In genomic region chr6:97820505-97820904, GRCm38 (mm10) we compare ENCODE assay signal across 12 mouse cellular contexts. TPM values are rescaled to one million over a fixed set of nuclear protein-coding genes. Genes with fewer than 3 reads are reported as not detected.
A peak's percentile ranks its signal among the peaks of the same experiment; 100 is the strongest.
DNase-seq lines count a peak whose midpoint lies in the region; ATAC-seq lines count a peak whose summit lies in the region.
"Had no signal": no experiment of that assay in that cellular context is flagged by ENCODE, and none has a peak within 500 bp of the region (broad histone marks: within the 10 kb centered on the region; RNA-seq: fewer than 3 reads in every experiment).

No protein-coding gene starts in this region.

- no peak overlapping the region; the same call in 1 of the 2 replicates for H3K27ac ChIP-seq in liver, embryonic 15.5 days (replicated peaks)
- H3K27ac ChIP-seq in hindbrain, embryonic 14.5 days: no peak overlapping the region
- H3K27ac ChIP-seq: hindbrain, embryonic 15.5 days; liver, embryonic 13.5 days had no signal

- no peaks in the 10 kb centered on the region for H3K36me3 ChIP-seq in liver, embryonic 15.5 days (replicated peaks)
- no peaks in the 10 kb centered on the region for H3K36me3 ChIP-seq in hindbrain, embryonic 14.5 days (replicated peaks; ENCODE audit: control insufficient read depth, insufficient read depth)
- H3K36me3 ChIP-seq: hindbrain, embryonic 15.5 days; liver, embryonic 13.5 days had no signal

- DNase-seq in kidney, adult 11 months: peak; percentile 21
- no peak for DNase-seq in kidney, postnatal 25 days
- DNase-seq in NIH3T3 (ENCODE audit: low read depth): peak; percentile 93
- peak; percentile 25 for DNase-seq in gastrocnemius, postnatal 14 days
- no peak for DNase-seq in left cerebral cortex, adult 8-10 months (ENCODE audit: low spot score in 2 of 2)
- no peak for DNase-seq in hindbrain, embryonic 14.5 days (ENCODE audit: low spot score)
- DNase-seq: cerebellum, postnatal 25 days; liver, embryonic 13.5 days; thymus, adult 18-20 months had no signal

- 58% methylated on average over 8 of the region's 8 CpGs for whole genome bisulfite sequencing in liver, embryonic 15.5 days (ENCODE audit: insufficient replicate concordance)
- 80% methylated on average over 8 of the region's 8 CpGs for WGBS in hindbrain, embryonic 14.5 days

- intact Hi-C loops in gastrocnemius, postnatal 14 days (cut with DNase I; ENCODE audit: low total_unique reads): no loop called here

- H3K27me3 ChIP-seq in liver, embryonic 15.5 days: no peaks in the 10 kb centered on the region
- H3K27me3 ChIP-seq in hindbrain, embryonic 14.5 days (ENCODE audit: control insufficient read depth, insufficient read depth, low read length): no peaks in the 10 kb centered on the region
- H3K27me3 ChIP-seq: hindbrain, embryonic 15.5 days; liver, embryonic 13.5 days had no signal

- peak; percentile 42; the same call in 1 of the 2 replicates for ATAC-seq in liver, embryonic 15.5 days (ENCODE audit: insufficient read depth)
- no peak for ATAC-seq in hindbrain, embryonic 14.5 days (ENCODE audit: low FRiP score)
- ATAC-seq in CD4-positive, CD25-positive, alpha-beta regulatory T cell, adult 4 months: no peak

- no peaks in the 10 kb centered on the region for H3K9me3 ChIP-seq in liver, embryonic 15.5 days (replicated peaks)
- no peaks in the 10 kb centered on the region for H3K9me3 ChIP-seq in hindbrain, embryonic 14.5 days (ENCODE audit: control insufficient read depth, low read length)
- H3K9me3 ChIP-seq: hindbrain, embryonic 15.5 days; liver, embryonic 13.5 days had no signal

- no peaks in the 10 kb centered on the region for H3K4me1 ChIP-seq in liver, embryonic 15.5 days (replicated peaks)
- H3K4me1 ChIP-seq in hindbrain, embryonic 14.5 days (replicated peaks; ENCODE audit: control insufficient read depth, insufficient read depth, low read length): no peaks in the 10 kb centered on the region
- H3K4me1 ChIP-seq: hindbrain, embryonic 15.5 days; liver, embryonic 13.5 days had no signal

- H3K4me3 ChIP-seq in liver, embryonic 15.5 days (replicated peaks): no peak overlapping the region
- H3K4me3 ChIP-seq in hindbrain, embryonic 14.5 days (replicated peaks; ENCODE audit: low read length): no peak overlapping the region
- H3K4me3 ChIP-seq: hindbrain, embryonic 15.5 days; liver, embryonic 13.5 days had no signal

- no peak overlapping the region for H3K4me2 ChIP-seq in liver, embryonic 15.5 days
- no peak overlapping the region for H3K4me2 ChIP-seq in hindbrain, embryonic 14.5 days (replicated peaks)
- H3K4me2 ChIP-seq: hindbrain, embryonic 15.5 days; liver, embryonic 13.5 days had no signal

- H3K9ac ChIP-seq in liver, embryonic 15.5 days: no peak overlapping the region
- no peak overlapping the region for H3K9ac ChIP-seq in hindbrain, embryonic 14.5 days
- H3K9ac ChIP-seq: hindbrain, embryonic 15.5 days; liver, embryonic 13.5 days had no signal

RNA-seq across cellular contexts. Expression of gene Mitf, which starts 13.7 kb away (rescaled TPM):
- total RNA-seq in gastrocnemius, postnatal 14 days (2021): 1 to 10 TPM; 5.7 to 6.0 TPM
- 0.51 and 0.60 TPM in 2 replicates for polyA plus RNA-seq in liver, embryonic 15.5 days (2015; fragmentation: Nextera tagmentation; extraction: Ambion mirVana)
- 1 to 10 TPM; 7.4 to 9.2 (median 8.5) TPM for total RNA-seq in left cerebral cortex, adult 8-10 months (2022)
- 1.4 and 3.1 TPM in 2 replicates for polyA plus RNA-seq in hindbrain, embryonic 14.5 days (2014; fragmentation: Nextera tagmentation; extraction: Ambion mirVana)
- polyA plus RNA-seq in CD4-positive, CD25-positive, alpha-beta regulatory T cell, adult 4 months (2017; shearing (Covaris generic)): under 1 TPM; 0.28 to 0.79 TPM

Comparison
In these comparisons a context has a peak if more than half of its experiments do, and no peak if none do; other contexts are left out.
1. DNase-seq: peak in kidney, adult 11 months (single experiment), NIH3T3 (single experiment) and gastrocnemius, postnatal 14 days (single experiment); none in kidney, postnatal 25 days (0 of 2), left cerebral cortex, adult 8-10 months (0 of 2) and hindbrain, embryonic 14.5 days (single experiment).